In genomic region chr5:43300076-43300475, GRCm38 (mm10) we compare ENCODE assay signal across 21 mouse cellular contexts.
"Had no signal": no experiment of that assay in that cellular context is flagged by ENCODE, and none has a peak within 500 bp of the region (broad histone marks: within the 10 kb centered on the region; RNA-seq: fewer than 3 reads in every experiment).

No protein-coding gene starts in this region.

- H3K27me3 ChIP-seq: lung, embryonic 15.5 days; midbrain, embryonic 12.5 days; neural tube, embryonic 13.5 days; neural tube, embryonic 15.5 days had no signal

- H3K36me3 ChIP-seq: lung, embryonic 15.5 days; midbrain, embryonic 10.5 days; midbrain, embryonic 12.5 days; neural tube, embryonic 13.5 days; neural tube, embryonic 15.5 days had no signal

- ATAC-seq: liver, postnatal 0 days; lung, postnatal 0 days; midbrain, embryonic 16.5 days had no signal

- H3K4me3 ChIP-seq: lung, embryonic 15.5 days; midbrain, embryonic 10.5 days; midbrain, embryonic 12.5 days; myocyte; neural tube, embryonic 13.5 days; neural tube, embryonic 15.5 days had no signal

- H3K4me1 ChIP-seq: midbrain, embryonic 10.5 days; midbrain, embryonic 12.5 days; neural tube, embryonic 13.5 days; neural tube, embryonic 15.5 days had no signal

- H3K9ac ChIP-seq: liver, postnatal 0 days; lung, embryonic 15.5 days; midbrain, embryonic 12.5 days; neural tube, embryonic 13.5 days; neural tube, embryonic 15.5 days had no signal

- DNase-seq: liver, postnatal 0 days; lung, postnatal 14 days; lung, postnatal 36 days; midbrain, embryonic 14.5 days; retina, postnatal 1 day; right cerebral cortex, adult 18-20 months; right cerebral cortex, postnatal 25 days; right cerebral cortex, postnatal 4 days; spleen, adult 18-20 months; thymus, adult 18-20 months; thymus, postnatal 14 days; thymus, postnatal 36 days had no signal

- H3K9me3 ChIP-seq: lung, embryonic 15.5 days; midbrain, embryonic 10.5 days; midbrain, embryonic 12.5 days; neural tube, embryonic 13.5 days; neural tube, embryonic 15.5 days had no signal

- H3K27ac ChIP-seq: lung, embryonic 15.5 days; macrophage; midbrain, embryonic 10.5 days; midbrain, embryonic 12.5 days; neural tube, embryonic 13.5 days; neural tube, embryonic 15.5 days had no signal

- H3K4me2 ChIP-seq: lung, embryonic 15.5 days; midbrain, embryonic 12.5 days; neural tube, embryonic 13.5 days; neural tube, embryonic 15.5 days had no signal
